Mouse (Mus musculus) heart, adult 11 months (tissue): ENCODE measurements at regions not wholly inside any gene's neighbourhood (a gene's known extent, or its start where the extent isn't known, plus 50 kb on each side); places are given as distances from the start of the nearest gene placed in this dataset.
"Not testable (repeated sequence)": the region's sequence is repeated elsewhere in the genome, so short reads cannot be mapped to it uniquely, and the experiment has no call there.

Experiments used
- DNase-seq: peaks from one replicate; pipeline ENCODE4 v3.0.0; 2022

DNA sequence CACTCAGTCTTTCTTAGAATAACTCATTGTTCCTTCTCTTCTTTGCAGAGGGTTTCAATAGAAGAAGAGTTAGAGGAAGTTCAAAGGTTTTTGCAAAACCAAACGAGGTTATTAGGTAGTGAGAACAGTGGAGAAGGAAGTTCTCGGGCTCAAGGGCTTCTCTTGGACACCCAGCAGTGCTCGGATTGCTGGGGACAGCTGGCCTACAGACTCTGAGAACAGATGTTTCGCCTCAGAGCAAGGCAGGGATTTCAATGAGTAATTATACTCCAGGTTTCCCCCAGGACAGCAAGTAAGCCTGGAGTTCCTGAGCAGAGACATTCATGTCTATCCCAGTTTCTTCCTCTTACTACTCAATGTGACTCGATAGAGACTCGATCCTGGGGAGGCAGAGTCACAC, 94.4 kb downstream of the Cd24a start:
- no peak for DNase-seq

DNA sequence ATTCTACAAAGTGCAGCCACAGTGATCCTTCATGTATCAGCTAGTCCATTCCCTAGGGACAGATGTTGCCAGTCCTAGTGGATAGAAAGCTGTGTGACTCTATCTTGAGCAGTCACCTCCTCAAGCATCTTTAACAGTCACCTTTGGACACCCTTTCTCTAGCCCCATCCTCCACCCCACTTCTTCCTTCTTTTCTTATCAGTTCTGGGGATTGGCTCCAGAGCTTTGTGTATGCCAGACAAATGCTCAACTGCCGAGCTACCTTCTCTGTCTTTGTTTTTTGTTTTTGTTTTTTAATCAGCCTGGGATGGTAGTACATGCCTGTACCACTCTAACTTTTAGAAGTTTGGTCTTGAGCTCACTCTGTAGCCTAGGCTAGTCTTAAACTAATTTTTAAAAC, 96.7 kb downstream of the Cd24a start:
- no peak for DNase-seq

DNA sequence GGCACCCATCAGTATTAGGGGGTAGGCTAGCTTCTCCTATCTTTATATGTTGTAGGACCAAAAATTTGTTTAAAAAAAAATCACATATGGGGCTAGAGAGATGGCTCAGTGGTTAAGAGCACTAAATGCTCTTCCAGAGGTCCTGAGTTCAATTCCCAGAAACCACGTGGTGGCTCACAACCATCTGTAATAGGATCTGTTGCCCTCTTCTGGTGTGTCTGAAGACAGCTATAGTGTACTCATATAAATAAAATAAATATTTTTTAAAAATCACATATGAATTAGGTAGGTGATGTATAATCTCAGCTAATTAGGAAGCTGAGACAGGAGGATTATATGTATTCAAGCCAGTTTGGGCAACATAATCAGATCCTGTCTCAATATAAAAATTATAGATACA, 97.4 kb downstream of the Cd24a start:
- not testable (repeated sequence) for DNase-seq

DNA sequence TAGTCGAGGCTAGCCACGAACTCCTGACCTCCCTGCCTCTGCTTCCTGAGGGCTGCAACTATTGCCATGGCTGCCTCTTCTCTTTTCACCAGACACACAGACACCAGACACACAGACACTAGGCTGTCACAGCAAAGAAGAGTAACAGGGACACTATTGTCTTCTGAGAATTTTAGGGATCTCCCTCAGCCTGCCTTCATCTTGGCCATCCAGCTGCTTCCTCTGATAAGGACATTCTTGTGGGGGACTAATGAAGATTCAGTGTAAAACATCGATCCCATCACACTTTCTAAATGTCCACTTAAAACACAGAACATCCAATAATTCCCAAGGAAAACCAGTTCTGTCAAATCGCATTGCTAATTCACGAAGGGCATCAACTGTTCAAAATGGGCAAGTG, 98.2 kb downstream of the Cd24a start:
- no peak for DNase-seq

DNA sequence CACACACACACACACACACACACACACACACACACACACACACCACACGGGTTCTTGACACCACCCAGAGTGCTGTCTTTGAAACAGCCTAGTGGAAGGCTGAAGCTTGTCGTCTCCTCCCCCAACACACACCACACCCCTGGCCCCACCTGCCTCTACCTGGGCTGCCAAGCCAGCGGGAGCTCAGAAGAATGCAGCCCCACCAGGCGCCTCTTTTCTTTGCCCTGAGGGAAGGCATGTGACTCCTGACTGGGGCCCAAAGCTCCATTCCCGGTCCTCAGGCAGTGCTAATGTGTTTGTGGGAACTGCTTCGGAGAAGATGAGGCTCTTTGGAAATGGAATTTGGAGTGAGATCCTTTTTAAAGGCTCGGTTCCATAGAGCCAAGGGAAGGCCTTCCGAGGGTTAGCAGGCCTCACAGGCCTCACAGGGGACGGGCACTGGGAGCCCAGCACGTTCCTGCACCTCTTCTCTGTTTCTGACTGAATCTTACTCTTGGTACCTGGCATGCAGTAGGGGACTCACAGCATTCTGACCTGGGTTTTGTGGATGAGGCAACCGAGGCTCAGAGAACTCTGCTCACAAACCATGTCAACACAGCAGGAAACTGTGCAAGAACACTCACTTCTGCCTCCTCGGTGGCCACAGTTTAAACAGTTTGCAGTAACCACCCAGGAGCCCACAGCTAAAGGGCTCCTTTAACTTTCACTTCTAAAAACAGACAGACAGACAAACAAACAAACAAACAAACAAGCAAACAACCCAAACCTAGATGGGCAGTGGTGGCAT, 106.4 kb downstream of the Cd24a start:
- DNase-seq = no peak

DNA sequence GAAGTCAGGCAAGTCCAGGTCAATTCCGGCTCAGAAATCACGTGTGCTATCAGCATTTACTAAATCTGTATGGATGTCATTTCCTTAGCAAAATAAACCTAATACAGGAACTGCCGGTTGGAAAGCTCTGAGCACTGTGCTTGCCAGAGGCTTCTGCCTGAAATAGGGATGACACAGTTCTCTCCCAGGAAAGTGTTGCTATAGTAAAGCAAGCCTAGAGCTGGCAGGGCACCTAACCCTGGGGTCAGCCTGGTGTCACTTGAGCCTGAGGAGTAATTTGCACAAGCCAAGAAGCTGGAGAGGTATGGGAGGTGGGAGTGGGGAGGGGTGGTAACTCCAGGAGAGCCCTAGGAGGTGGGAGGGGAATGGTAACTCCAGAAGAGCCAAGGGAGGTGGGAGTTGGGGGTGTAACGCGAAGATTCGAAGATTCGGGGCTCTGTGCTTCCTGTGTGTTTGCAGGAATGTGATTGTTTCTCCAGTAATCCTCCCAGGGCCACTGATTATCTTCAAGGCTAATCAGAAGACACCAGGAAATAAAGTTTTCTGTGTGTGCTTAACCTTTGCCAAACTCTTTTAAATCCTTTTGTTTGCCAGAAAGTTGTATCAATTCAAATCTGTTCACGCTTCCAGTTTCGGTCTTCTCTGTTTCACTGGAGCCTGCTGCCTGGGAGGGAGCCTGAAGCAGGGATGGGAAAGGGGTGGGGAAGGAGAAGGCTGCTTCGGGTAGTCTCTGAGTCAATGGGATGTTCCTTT, 111.3 kb downstream of the Cd24a start:
- peak; percentile 93 for DNase-seq

DNA sequence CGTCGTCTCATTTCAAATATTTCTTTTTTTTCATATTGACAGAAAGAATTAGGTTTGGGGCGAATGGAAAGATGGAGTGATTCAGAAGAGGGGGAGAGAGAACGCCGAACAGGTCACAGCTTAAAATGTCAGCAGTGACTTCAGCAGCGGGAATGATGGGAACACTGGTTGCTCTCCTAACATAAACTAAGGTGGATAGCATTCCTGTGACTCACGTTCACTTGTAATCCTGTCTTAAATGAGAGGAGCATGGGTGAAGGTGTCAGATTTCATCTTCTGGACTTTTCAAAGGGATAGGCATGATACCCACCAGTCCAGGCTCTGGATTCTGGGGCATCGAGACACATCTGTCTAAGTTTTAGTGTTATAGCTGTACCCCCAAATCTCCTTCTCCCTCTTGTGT, 111.8 kb downstream of the Cd24a start:
- peak; percentile 68 for DNase-seq

DNA sequence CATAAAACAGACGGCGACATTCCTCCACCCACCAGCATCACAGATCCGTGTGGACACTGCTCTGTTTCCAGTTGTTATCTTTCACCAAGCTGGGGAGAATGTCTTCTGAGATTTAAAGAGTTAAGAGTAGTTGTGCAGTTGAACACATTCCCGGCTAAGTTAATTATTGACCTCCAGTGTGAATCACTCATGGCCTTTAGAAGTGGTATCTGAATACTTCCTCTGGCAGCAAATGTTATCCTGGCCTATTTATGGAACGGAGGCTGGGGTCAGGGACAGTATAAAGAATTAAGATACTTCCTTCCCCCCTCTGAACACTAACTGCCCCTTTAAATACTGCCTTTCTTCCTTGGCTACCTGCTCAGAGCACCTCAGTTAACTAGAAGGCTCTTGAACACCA, 115.9 kb downstream of the Cd24a start:
- no peak for DNase-seq

DNA sequence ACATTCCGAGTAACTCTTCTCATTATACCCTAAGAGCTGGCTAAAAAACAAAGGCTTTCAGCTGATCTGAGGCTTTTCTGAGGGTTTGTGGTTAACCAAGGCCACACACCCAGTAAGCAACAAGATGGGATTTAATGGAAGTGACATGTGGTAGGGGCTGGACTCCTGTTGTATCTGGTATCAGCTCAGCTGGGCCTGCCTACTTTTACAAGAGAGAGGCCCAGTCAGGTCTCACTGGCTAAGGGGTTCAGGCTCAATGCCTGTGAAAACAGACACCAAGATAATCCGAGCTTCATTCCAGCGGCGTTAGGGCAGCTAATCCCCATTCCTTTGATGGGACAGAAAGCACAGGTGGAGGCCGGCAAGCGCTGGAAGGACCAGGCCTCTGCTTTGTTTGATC, 116.4 kb downstream of the Cd24a start:
- peak; percentile 58 for DNase-seq

DNA sequence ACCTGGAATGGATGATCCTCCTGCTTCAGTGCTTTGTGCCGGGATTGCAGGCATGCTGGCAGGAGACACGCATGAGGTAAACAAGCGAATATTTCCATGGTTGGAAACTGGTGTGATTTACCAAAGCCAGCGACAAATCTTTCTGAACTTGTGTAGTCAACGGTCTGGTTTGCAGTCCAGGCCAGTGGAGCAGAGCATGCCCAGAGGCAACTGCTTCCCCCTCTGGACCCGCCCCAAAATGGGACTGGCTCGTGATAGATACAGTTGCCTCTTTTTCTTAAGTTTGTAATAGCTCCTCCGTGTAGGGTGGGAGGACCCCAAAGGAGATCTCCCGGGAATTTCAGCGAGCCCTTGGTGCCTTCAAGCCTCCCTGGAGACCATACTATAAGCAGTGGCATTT, 117.4 kb downstream of the Cd24a start:
- DNase-seq = peak; percentile 79

DNA sequence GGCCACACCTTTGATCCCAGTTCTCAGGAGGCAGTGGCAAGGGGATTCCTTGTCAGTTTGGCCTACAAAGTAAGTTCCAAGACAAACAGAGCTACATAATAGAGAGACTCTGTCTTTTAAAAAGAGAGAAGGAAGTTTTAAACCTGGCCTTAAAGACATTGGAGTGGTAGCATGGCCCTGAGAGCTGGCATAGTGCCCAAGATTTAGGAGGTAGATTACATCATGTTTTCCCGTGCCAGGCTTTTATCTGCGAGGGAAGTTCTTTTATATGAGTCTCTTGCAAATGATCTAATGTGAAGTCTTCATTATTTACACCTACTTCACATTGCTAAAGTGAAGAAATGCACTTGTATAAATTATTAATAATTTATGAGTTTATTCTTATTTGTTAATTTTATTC, 119.8 kb downstream of the Cd24a start:
- DNase-seq = no peak

DNA sequence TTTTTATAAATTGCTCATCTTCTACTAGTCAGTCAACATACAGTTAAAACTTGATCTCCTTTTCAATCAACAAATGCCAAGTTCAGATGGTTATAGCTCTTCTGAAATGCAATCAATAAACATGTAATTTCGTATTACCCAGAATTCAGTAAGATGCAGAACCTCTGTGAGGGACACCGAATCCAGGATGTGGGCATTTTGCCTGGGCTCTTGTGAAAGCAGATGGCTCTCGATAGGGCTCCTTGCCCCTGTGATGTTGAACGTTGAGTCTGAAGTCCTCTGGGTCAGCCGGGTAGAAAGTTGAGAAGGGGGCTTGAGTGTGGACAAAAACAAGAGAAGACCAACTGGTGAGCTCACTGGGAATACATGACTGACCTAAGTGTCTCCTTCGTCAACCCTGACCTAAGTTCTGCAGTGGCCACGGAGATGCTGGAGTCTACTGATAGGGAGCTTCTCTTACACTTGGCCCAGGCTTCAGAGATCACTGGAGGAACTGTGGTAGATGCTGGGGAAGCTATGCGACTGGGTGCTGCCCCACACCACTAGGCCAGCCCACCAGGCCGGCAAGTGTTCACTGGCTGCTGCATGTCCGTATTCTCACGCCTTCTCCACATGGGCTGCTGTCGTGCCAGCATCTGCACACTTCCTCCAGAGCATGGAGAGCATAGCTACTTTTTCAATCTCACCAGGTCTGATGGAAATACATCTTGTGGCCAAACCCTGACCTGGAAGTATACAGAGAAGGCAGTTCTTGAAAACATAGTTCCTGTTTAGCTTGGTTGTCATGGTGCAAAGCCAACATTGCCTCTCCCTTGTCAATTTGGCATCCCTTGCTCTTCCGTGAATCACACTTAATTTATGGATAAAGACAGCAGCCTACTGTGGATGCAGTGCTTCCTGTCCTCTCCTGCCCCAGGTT, 122.5 kb downstream of the Cd24a start:
- no peak for DNase-seq

DNA sequence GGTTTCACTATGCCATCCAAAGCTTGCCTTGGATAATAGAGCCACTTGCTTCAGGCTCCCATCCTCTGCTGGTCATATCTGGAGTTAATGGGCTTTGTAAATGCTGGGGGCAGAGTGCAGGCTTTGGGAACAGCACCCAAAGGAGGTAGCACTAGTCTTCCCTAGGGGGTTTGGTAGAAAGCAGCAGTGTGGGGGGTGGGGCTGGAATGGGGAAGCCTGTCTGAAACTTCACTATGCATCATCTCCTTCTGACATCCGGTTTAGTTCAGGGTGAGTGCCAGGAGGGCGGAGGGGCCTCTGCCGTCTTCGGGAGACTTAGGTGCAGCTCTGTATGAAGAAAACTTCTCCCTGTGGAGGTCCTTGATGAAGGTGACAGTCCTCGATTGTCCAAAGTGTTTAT, 124.8 kb downstream of the Cd24a start:
- DNase-seq = no peak

DNA sequence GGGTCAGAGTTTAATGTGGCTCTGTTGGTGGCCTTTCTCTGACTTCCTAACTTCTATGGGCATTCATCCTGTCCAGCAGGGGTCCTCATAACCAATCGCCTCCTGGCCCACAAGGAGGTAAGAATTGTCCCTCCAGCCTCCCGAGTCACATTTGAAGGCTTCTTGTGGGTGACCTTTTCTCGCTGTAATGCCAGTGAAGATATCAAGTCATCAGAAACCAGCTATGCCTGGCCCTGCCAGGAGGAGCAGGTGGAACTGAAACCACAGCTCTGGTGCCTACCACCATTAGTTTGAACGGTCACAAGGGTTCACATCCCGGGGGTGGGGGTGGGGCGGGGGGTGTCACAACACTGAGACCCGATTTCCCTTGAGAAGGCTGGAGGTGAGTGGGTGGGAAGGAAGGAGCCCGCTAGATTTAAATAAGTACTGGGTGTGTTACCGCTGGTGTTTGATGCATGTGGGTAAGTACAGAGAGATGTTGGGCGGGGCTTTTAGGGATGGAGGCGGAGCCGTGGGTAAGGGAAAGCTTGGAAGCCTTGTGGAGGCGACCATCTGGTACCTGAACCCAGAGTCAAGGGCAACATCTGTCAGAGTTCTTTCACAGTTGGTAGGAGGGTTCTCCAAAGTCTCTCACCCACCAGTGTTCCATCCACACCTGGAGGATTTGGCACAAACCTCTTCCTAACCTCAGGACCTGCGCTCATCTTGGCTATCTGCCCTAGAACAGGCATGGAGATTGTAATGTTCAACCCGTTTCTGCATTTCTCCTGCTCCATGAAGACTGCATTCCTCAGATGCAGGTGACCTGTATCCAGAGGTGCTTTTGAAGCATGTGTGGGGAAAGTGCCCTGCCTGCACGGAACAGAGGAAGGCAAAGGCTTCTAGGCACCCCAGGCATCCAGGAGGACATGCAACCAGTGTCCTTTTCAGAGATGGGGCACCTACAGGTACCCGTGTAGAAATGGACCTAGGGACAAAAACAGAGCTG, 128.2 kb downstream of the Cd24a start:
- no peak for DNase-seq

DNA sequence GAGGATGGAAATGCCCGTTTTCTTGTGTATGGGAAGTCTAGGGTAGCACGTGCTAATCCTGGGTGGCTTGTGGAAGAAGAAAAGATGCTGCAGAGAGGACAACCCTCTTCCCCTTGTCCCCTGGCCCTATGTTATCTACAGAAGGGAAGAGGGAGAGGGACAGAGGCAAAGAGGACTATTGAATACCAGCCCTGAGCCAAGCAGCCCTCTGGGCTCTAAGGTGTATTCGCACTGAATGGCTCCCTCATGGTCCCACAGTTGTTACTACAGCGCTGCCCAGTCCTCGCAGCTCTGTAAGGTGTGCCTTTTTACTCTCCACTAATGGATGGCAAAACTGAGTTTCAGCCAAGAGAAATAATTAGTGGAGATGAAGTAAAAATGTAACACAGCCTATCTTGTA, 128.9 kb downstream of the Cd24a start:
- no peak for DNase-seq

DNA sequence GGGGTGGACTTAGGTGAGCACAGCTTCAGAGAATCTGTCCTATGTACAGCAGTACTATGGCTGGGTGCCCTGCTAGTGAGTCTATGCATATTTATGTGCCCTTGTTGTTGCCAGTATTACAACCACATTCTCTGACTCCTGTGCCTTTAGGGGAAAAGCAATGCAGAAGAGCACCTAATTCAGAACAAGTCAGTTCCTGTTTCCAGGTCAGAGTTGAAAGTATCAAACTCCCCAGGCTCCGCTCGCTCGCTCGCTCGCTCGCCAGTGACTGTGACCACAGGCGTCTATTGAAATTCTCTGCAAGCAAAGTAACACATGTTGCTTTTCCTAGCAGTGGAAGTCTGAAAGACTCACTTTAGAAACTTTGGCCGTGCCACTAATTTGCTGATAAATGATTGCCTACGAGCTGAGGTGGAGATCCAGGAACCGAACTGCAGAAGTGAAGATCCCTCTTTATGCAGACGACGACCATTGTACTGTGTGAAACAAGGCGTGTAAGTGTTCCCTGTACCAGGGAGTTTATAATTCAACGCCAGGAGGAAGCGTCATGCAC, 129.8 kb downstream of the Cd24a start:
- no peak for DNase-seq

DNA sequence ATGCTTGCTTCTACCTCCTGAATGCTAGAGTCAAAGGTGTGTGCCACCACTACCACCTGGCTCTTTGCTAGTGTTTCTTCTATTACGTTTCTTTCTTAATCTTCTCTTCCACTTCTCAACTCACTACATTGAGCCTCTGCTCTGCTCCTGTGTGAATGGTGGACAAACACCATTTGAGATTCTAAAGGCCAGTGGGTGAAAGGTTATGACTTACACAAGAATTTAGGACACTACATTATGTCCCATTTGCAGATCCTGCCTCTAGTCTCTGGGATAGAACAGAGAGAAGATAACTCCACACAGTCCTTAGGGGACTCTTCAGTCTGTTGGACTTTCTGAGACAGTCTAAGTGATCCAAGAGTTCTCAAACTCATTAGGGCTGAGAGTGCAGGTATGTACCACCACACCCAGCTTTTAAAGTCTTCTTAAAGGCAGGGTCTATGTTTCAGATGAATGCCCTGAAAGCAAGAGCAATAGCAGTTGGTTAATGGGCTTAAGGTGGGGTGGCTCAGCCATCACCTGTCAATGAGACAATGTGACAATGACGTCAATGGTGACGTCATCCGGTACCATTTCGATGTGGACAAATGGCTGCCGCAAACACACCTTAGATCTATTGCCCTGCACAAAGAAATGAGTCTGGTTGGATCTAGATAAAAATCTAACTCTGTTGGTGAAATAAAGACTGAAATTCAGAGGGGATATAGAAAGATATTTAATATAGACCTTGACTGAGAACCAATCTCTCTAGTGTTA, 131.4 kb downstream of the Cd24a start:
- no peak for DNase-seq

DNA sequence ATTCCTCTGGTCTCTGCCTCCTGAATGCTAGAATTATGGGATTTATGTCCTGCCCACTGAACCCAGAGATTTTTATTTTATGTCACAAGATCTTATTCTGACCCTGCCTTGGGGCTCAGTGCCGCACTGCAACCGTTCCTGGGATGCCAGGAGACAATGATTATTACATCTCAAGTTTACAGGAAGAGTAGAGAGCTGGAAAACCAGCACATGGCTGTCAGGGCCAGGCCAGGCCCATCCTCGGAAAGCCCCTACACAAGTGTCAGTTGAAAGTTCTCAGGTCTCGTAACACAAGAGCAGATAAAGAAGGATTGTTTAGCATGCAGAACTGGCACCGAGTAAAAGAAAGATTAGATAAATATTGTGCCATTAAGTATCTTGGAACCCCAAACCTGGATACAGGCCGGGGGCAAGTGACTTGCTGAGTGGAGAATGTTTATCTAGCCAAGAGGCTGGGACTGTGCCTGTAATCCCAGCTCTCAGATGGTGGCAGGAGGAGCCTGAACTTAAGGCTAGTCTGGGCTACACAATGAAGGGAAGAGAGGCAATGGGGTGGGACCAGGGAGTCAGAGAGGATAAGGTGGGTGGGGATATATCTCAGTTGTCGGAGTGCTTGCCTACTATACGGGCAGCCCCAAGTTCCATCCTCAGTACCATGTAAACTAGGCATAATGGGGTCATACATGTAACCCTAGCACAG, 132.3 kb downstream of the Cd24a start:
- DNase-seq = no peak

DNA sequence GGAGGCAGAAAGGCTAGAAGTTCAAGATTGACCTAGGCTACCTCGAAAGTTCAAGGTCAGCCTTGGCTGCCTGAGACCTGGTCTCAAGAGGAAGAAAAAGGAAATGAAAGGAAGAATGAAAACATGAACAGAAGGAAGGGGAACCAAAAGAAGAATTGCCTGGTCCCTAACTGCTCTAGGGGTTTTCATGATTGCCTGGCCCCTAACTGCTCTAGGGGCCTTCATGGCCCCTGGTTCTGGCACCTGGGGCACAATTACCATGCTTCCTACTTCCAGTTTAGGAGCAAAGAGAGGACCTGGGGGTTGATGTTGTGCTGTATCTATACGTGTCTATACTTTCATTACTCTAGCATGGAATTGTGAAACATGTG, 132.8 kb downstream of the Cd24a start:
- no peak for DNase-seq

DNA sequence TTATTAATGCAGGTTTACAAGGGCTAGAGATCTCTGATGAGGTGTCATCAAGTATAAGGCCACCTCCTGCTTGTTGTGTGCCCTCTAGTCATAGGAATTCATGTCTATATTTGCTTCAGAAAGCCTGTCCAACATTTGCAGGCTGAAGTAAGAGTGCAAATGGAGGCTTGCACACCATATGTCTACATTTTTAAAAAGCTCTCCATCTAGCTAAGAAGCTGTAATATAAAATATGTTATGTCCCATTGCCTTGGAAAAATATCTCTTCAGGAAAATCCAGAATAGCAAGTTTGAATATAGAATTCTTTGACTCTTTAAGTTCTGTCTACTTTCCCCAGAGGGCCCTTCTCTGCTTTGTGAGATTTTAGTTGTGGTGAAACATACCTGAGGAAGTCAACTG, 134.6 kb downstream of the Cd24a start:
- DNase-seq = no peak

DNA sequence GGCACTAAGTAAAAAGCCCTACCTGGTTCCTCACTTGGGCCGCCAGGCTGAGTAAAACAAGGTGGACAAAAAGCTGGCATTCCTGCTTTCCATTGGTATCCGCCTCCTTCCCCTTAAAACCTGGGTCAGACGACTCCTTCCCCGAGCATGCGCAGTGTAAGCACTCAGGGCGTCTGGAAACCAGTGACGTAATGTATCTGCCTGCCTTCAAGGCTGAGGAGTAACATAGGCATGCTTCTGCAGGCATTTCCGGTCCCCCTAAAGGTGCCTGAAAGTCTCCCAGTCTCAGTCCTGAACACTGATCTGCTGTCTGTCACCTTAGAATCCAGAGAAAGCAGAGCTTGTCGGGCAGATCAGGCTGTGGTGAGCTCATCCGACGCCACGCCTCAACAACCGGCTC, 140.7 kb downstream of the Cd24a start:
- DNase-seq = no peak
